Mouse (Mus musculus): ENCODE results near the gene Rnf38. TPM values are rescaled to one million over a fixed set of nuclear protein-coding genes. Genes with fewer than 3 reads are reported as not detected.

The Rnf38 gene
- polyA plus RNA-seq, 1 experiment from 2014 or later = 15.6 TPM

DNA sequence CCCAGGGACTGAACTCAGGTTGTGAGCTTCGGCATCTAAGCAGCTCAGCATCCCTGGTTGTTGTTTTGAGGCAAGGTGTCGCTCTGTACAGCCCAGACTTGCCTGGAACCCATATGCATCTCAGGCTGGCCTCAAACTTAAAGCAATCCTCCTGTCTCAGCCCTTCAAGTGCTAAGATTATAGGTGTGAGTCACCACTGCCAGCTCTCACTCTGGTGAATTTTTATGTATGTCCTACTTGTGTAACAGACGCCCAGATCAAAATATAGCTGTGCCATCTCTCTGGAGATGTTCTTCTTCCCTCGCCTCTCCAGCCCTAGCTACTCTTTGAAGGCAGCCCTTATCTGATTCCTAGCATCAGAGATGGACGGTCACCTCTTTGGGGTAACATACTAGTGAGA is 17.9 kb upstream of the Rnf38 start:
- peaks cover 30% of the 10 kb centered on the region for H3K27me3 ChIP-seq (replicated peaks)
- no peak overlapping the region for H3K4me3 ChIP-seq
- H3K9me3 ChIP-seq = no peaks in the 10 kb centered on the region
- peaks cover 25% of the 10 kb centered on the region for H3K4me1 ChIP-seq
- no peak for ATAC-seq (ENCODE audit: extremely low read depth, insufficient number of reproducible peaks, low FRiP score, low TSS enrichment)
- no peak overlapping the region for H3K9ac ChIP-seq
- 63% methylated on average over 5 of the region's 5 CpGs for WGBS
- no peak overlapping the region for H3K27ac ChIP-seq (replicated peaks)
- no peaks in the 10 kb centered on the region for H3K36me3 ChIP-seq
- no peak overlapping the region for H3K4me2 ChIP-seq

DNA sequence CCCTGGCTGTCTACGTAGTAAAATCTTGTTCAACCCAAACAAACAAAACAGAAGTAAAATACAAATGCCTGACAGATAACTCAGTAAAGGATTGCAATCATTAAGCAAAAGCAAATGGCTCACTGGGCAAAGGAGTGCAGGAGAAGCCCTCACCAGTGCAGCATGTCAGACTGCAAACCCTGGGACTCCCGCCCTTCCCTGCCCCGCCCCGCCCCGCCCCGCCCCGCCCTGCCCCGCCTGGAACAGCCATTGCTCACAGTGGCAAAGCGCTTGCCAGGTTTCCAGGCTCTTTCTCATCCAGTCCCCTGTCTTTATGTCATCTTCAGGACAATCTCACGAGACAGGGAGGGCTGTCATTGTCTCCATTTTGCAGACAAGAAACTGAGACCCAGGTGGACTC is 16.1 kb upstream of the Rnf38 start:
- peaks cover 25% of the 10 kb centered on the region for H3K4me1 ChIP-seq
- H3K4me2 ChIP-seq = peak overlapping the region; percentile 46
- peaks cover 30% of the 10 kb centered on the region for H3K27me3 ChIP-seq (replicated peaks)
- H3K9ac ChIP-seq = no peak overlapping the region
- no peak for ATAC-seq (ENCODE audit: extremely low read depth, insufficient number of reproducible peaks, low FRiP score, low TSS enrichment)
- H3K27ac ChIP-seq (replicated peaks) = no peak overlapping the region
- no peaks in the 10 kb centered on the region for H3K36me3 ChIP-seq
- no peaks in the 10 kb centered on the region for H3K9me3 ChIP-seq
- 3% methylated on average over 9 of the region's 10 CpGs for WGBS
- H3K4me3 ChIP-seq = 0 out of 2 replicates have a peak overlapping the region, but pooled peaks have one; percentile 7

DNA sequence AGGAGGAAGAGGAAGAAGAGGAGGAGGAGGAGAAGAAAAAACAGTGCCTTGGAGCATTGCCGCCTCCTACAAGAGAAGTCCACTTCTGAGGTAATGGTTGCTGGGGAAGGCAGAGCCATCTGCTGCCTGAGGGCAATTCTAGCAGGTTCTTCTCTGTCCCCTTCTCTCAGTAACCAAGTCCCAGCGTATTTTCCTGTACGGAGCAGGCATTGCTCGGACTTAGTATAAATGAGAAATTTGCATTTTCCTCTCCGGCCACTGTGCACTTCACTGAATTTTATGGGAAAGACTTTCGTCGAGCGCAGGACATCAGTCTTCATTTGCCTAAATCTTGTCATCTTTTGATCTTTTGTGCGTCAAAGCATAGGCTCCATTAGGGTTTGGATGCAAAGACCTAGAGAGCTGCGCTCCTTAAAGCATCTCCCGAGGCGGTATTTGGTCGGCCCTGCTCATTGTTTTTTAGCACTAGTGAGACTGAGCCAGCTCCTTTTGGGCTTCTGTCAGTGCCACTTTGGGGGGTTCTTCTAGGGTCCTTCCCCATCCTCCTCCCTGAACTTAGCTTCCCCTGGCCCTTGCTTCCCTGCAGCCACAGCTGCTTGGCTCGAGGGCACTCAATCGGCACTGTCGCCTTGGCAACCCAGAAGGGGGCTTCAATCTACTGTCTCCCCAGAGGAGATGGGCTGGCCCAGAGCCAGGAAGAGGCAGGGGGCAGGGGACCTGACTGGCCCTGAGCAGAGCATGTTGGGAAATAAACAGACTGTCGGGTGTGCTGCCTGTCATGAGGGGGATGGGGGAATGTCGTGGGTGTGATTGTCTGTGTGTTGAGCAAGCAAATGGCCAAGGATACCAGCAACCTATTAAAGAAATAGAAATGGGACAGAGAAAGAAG is 13.7 kb upstream of the Rnf38 start:
- no peak overlapping the region for H3K27ac ChIP-seq (replicated peaks)
- peaks cover 30% of the 10 kb centered on the region for H3K27me3 ChIP-seq (replicated peaks)
- 0 out of 2 replicates have a peak overlapping the region, but pooled peaks have one; percentile 7 for H3K9ac ChIP-seq
- no peaks in the 10 kb centered on the region for H3K36me3 ChIP-seq
- peaks cover 16% of the 10 kb centered on the region for H3K4me1 ChIP-seq
- H3K4me2 ChIP-seq = peak overlapping the region; percentile 36; the same call in 1 of the 2 replicates
- 19% methylated on average over 18 of the region's 18 CpGs for WGBS
- ATAC-seq (ENCODE audit: extremely low read depth, insufficient number of reproducible peaks, low FRiP score, low TSS enrichment) = no peak
- H3K4me3 ChIP-seq = no peak overlapping the region
- H3K9me3 ChIP-seq = no peaks in the 10 kb centered on the region

DNA sequence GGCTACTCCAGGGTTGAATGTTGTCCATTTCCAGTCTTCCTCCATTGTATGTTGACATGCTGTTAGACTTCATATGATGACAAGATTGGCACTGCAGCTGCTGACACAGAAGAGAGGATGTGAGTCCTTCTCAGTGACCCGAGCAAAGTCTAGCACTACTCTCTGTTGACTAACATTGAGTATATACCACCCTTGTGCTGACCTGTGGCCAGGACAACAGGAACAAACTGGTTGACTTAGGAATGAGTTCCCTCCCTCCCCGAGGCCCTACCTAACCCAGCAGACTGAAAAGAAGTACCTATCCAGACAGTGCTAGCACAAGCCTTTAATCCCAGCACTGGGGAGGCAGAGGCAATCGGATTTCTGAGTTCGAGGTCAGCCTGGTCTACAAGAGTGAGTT is 12.7 kb upstream of the Rnf38 start:
- no peak for ATAC-seq (ENCODE audit: extremely low read depth, insufficient number of reproducible peaks, low FRiP score, low TSS enrichment)
- 77% methylated on average over 4 of the region's 4 CpGs for WGBS

DNA sequence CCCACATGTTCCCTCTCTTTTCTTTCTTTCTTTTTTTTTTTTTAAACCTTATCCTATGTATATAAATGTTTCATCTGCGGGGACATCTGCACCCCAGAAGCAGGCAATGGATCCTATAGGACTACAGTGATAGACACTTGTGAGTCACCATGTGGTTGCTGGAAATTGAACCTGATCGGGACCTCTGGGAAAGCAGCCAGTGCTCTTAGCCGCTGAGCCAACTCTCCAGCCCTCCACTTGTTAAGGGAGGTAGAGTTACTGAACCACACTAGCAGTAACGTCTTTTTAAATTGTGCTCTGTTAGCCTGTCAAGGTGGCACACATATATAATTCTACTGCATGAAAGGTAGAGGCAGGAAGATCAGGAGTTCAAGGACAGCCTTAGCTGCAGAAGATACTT is 8.0 kb upstream of the Rnf38 start:
- no peaks in the 10 kb centered on the region for H3K4me1 ChIP-seq
- no peak overlapping the region for H3K27ac ChIP-seq (replicated peaks)
- H3K36me3 ChIP-seq = no peaks in the 10 kb centered on the region
- no peak overlapping the region for H3K4me3 ChIP-seq
- no peak overlapping the region for H3K4me2 ChIP-seq
- no peak for ATAC-seq (ENCODE audit: extremely low read depth, insufficient number of reproducible peaks, low FRiP score, low TSS enrichment)
- H3K9me3 ChIP-seq = no peaks in the 10 kb centered on the region
- H3K9ac ChIP-seq = no peak overlapping the region
- no peaks in the 10 kb centered on the region for H3K27me3 ChIP-seq (replicated peaks)
- 59% methylated on average over 4 of the region's 4 CpGs for WGBS

More for the DNA sequence above, 12.7 kb upstream of the Rnf38 start:
- Histone ChIP-seq H3K27me3 (replicated peaks) (peaks cover 23% of the 10 kb centered on the region), H3K27ac (replicated peaks) (no peak overlapping the region), H3K9me3 (no peaks in the 10 kb centered on the region), H3K4me2 (no peak overlapping the region), H3K36me3 (no peaks in the 10 kb centered on the region), H3K4me1 (peaks cover 13% of the 10 kb centered on the region), H3K4me3 (no peak overlapping the region), H3K9ac (no peak overlapping the region)

DNA sequence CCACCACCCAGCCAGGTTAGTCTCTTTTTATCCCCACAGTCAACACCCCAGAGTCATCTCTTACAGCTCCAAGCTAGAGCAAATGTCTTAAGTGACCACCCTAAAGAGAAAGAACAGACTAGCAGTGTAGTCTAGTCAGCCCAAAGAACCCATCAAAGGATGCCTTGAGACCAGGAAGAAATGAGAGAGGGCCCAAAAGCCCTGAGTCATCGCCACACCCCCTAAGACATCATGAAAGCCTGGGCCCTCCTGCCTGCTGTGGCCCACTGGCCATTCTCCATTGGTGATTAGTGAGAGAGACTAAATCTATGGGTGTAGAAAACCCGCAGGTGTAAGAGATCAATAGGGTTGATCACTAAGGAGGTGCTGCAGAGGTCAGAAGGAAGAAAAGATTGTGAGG is 2.4 kb upstream of the Rnf38 start:
- no peaks in the 10 kb centered on the region for H3K36me3 ChIP-seq
- H3K4me2 ChIP-seq = no peak overlapping the region
- peaks cover 22% of the 10 kb centered on the region for H3K4me1 ChIP-seq
- 78% methylated on average over 2 of the region's 2 CpGs for WGBS
- no peaks in the 10 kb centered on the region for H3K9me3 ChIP-seq
- H3K27ac ChIP-seq (replicated peaks) = no peak overlapping the region
- H3K4me3 ChIP-seq = no peak overlapping the region
- no peak for ATAC-seq (ENCODE audit: extremely low read depth, insufficient number of reproducible peaks, low FRiP score, low TSS enrichment)
- H3K27me3 ChIP-seq (replicated peaks) = no peaks in the 10 kb centered on the region
- no peak overlapping the region for H3K9ac ChIP-seq

DNA sequence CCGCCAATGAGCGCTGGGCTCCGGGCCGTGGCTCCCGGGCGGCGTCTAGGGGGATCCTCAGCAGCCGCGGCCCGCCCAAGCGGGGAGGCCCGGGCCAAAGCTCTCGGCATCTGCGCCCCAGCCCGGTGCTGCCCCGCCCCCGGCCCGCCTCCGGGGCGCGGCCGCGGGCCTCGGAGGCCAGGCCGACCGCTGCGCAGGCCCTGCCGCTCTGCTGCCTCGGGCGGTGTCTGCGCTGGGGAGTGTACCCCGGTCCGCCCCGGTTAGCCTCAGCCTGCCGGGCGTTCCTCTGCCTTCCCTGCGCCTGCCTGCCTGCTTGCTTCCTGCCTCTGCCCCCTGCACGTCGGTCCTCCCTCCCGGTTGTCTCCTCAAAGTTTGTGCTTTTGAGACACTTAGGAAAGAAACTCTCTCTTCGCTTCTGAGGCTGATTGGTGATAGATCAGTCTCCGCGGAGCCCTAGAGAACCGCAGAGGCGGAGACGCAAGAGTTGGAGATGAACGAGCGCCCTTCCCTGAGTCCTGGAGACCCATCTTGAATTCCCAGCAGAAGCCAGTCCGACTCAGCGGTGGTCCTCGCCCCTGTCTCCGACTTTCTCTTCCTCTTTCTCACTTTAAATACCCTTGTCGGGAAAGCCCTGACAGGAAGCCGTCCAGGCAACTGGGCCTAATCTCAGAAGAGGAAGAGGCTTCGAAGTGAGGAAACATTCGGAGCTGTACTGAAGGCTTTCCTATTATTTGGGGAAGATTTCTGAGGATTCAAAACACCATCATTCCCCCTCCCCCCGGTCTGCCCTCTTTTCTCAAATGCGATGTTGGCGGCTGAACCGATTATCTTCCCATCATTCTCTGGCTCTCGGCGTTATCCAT is 646 bp upstream of the Rnf38 start:
- Histone ChIP-seq H3K27ac (replicated peaks) (peak overlapping the region; percentile 93), H3K9me3 (no peaks in the 10 kb centered on the region), H3K4me1 (peaks cover 22% of the 10 kb centered on the region), H3K36me3 (no peaks in the 10 kb centered on the region), H3K27me3 (replicated peaks) (no peaks in the 10 kb centered on the region), H3K9ac (peak overlapping the region; percentile 97), H3K4me2 (peak overlapping the region; percentile 93), H3K4me3 (peak overlapping the region; percentile 88)
- under 1% methylated on average over 46 of the region's 62 CpGs for WGBS
- ATAC-seq (ENCODE audit: extremely low read depth, insufficient number of reproducible peaks, low FRiP score, low TSS enrichment) = peak; percentile 93

DNA sequence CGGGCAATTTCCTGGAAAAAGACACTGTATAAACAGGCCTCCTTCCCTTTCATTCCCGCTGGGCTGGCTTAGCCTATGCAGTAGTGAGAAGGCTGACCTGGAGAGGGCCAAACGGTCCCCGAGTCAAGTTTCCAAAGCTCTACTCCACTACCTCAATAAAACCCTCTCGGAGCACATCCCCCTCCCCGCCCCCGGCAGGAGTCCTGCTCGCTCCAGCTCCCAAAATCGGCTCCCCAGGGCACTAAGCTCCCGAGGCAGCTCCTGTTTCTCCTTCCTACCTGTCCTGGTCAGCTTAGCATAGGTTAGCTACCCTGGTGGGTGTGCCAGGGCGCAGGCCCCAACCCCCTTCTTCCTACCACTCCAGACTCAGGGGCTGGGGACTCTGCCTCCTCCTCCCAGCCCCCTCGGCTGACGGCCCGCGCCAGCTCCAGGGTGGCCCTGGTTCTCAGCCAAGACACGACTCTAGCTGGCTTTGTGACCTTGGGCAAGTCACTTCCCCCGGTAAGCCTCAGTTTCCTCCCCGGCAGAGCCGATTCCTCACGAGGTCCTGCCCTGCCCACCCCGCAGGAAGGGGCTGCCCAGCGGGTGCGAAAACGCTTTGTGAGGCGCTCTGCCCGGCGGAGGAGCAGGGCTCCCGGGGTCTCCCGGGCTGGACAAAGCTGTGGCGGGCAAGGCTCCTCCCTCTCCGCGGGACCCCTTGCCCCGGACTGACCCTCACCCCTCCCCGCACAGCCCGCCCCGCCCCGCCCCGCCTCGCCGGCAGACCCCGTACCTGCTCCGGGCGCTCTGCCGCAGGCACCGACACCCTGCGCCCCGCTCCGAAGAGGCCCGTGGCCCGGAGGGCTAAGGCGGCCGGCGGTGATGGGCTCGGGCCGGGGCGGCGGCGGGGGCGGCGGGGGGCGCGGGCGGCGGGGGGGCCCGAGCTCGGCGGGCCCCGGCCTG is 547 bp downstream of the Rnf38 start:
- Histone ChIP-seq H3K27me3 (replicated peaks) (no peaks in the 10 kb centered on the region), H3K4me1 (peaks cover 26% of the 10 kb centered on the region), H3K9me3 (no peaks in the 10 kb centered on the region), H3K36me3 (no peaks in the 10 kb centered on the region), H3K4me3 (peak overlapping the region; percentile 88), H3K27ac (replicated peaks) (peak overlapping the region; percentile 93), H3K9ac (peak overlapping the region; percentile 97), H3K4me2 (peak overlapping the region; percentile 93)
- ATAC-seq (ENCODE audit: extremely low read depth, insufficient number of reproducible peaks, low FRiP score, low TSS enrichment) = peak; percentile 28
- 1% methylated on average over 45 of the region's 68 CpGs for WGBS

DNA sequence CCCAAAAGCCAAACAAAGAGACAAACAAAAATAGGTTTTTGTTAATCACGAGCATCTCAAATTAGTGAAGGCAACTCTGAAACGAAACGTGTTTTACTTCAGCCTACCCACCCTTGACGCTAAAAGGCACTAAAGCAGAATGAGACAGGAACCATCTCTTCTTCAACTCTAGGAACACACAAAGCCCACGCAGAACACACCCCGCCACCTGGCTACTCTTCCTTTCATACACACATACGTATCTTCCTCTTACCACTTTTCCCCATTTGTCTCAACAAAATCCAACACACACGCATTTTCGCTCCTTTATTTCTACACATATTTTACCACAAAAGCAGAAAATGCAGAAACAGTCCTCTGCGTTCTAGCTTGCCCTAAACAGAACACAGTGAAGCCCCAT is 8.5 kb downstream of the Rnf38 start:
- Histone ChIP-seq H3K27ac (replicated peaks) (no peak overlapping the region), H3K27me3 (replicated peaks) (no peaks in the 10 kb centered on the region), H3K36me3 (no peaks in the 10 kb centered on the region), H3K4me1 (peaks cover 11% of the 10 kb centered on the region), H3K4me3 (no peak overlapping the region), H3K9ac (no peak overlapping the region), H3K4me2 (no peak overlapping the region), H3K9me3 (no peaks in the 10 kb centered on the region)
- no peak for ATAC-seq (ENCODE audit: extremely low read depth, insufficient number of reproducible peaks, low FRiP score, low TSS enrichment)
- WGBS = 86% methylated on average over 10 of the region's 10 CpGs

DNA sequence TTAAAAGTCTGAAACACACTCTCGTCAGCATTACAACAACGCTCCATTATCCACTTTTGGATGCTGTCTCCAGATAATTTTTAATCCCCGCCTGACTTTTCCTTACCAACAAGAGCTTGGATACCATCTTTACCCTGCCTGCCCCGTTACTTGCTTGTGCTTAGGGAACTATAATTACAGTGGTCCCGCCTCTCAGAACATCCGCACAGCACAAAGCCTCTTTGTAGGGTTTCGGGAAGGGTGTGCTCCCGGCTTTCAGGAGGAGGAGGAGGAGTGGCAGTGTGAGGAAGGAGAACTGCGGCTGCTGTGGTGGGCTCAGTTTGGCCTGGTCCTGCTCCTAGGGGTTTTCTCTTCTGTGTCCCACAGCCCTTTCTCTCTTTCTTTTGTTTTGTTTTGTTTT is 9.4 kb downstream of the Rnf38 start:
- Histone ChIP-seq H3K9ac (no peak overlapping the region), H3K27me3 (replicated peaks) (no peaks in the 10 kb centered on the region), H3K4me2 (no peak overlapping the region; the same call in 1 of the 2 replicates), H3K9me3 (no peaks in the 10 kb centered on the region), H3K4me3 (no peak overlapping the region), H3K27ac (replicated peaks) (no peak overlapping the region), H3K36me3 (no peaks in the 10 kb centered on the region), H3K4me1 (peaks cover 11% of the 10 kb centered on the region)
- no peak for ATAC-seq (ENCODE audit: extremely low read depth, insufficient number of reproducible peaks, low FRiP score, low TSS enrichment)
- WGBS = 55% methylated on average over 9 of the region's 9 CpGs

Measured in heart, embryonic 13.5 days (tissue).